Mouse (Mus musculus): ENCODE measurements at regions not wholly inside any gene's neighbourhood (a gene's known extent, or its start where the extent isn't known, plus 50 kb on each side); places are given as distances from the start of the nearest gene placed in this dataset.

DNA sequence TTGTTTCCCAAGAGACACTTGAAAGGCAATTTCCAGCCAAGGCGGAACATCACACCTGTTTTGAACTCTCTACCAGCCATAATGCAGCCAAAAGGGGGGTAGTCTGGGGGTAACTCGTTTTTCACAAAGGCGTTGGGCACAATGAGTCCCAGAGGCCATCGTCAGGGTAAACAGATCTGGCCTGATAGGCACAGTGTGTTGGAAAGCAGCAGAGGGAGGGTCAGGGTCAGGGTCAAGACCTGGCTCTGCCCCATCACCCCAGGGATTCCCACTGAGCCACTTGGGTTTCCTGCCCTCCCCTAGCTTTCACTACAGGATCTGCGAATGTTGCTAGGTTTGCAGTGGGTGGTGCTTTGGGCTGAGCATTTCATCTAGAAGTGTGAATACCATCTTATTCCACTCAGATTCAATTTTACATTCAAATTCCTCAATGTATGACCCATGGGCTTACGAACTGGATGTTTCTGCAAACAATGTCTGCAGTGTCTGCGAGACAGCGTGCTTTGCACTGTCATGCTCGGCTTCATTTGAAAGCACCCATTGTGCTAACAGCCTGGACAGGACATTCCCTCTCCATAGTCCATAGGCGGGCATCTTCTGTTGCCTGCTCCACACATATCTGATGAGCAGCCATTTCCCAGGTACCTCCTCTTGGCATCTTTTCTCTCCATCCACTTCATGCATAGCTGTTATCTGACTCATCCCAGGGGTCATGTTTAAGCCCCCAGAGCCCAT lies 181.9 kb upstream of the Cxcl12 start:
- no peak overlapping the region for H3K4me3 ChIP-seq
- DNase-seq (ENCODE audit: low spot score) = no peak
- H3K27ac ChIP-seq = no peak overlapping the region

DNA sequence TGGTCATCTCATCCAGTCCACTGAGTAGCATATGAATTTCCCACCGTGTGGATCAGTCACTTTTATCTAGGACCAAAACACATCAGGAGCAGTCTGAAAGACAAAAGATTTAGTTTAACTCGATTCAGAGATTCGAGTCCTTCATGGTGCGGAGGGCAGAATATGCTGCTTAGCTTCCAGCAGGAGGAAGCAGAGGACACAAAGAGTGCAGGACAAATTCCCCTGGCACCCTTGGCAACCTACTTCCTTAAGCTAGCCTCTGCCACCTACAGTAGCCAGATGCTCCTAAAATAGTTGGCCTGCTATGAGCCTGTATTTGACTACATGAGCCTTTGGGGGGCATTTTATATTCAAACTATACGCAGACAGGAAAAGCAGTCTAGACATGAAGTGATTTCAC lies 181.1 kb upstream of the Cxcl12 start:
- H3K9me3 ChIP-seq = no peaks in the 10 kb centered on the region
- no peaks in the 10 kb centered on the region for H3K36me3 ChIP-seq
- no peaks in the 10 kb centered on the region for H3K27me3 ChIP-seq (ENCODE audit: insufficient read depth, poor library complexity, severe bottlenecking)
- no peaks in the 10 kb centered on the region; the same call in 1 of the 2 replicates for H3K4me1 ChIP-seq
- DNase-seq (ENCODE audit: low spot score) = no peak
- WGBS = 77% methylated on average over 5 of the region's 5 CpGs
- H3K27ac ChIP-seq = no peak overlapping the region
- H3K4me3 ChIP-seq = no peak overlapping the region

More for the DNA sequence above, 181.9 kb upstream of the Cxcl12 start:
- no peaks in the 10 kb centered on the region; the same call in 1 of the 2 replicates for H3K4me1 ChIP-seq
- H3K27me3 ChIP-seq (ENCODE audit: insufficient read depth, poor library complexity, severe bottlenecking) = no peaks in the 10 kb centered on the region
- WGBS = 47% methylated on average over 10 of the region's 10 CpGs
- H3K9me3 ChIP-seq = no peaks in the 10 kb centered on the region
- no peaks in the 10 kb centered on the region for H3K36me3 ChIP-seq

DNA sequence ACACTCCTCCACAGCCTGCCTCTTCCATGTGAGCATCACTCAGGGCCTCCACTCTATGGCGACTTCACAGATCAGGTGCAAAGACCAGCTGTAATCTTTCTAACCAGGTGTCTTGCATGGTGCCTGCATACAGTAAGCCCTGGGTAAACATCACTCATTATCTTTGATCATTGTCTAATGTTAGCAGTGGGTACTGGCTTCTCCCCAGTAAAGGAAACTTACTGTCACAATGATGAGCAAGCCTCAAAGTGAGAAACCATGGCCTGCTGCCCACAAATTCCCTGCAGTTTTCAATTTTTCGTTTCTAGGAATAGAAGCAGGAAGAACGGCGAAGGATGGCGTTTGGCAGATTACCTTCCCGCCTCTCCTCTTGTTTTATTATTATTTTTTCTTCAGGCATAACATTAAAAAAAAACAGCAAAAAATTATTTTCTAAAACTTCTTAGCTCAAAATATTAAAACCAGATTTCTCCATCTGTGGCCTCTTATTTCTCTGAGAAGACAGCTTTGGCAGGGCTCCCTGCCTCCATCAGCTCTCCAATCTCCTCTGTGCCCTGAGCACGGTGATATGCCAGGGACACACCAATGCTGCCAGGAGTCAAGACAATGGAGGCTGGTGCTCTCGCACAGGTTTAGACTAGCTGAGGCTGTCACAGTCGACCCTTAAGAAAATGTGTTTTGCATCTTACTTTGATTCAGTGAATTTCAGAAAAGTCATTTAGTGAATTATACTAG lies 169.2 kb upstream of the Cxcl12 start:
- DNase-seq (ENCODE audit: low spot score) = no peak
- H3K36me3 ChIP-seq = no peaks in the 10 kb centered on the region
- 78% methylated on average over 9 of the region's 9 CpGs for WGBS
- H3K27ac ChIP-seq = no peak overlapping the region
- H3K27me3 ChIP-seq (ENCODE audit: insufficient read depth, poor library complexity, severe bottlenecking) = 0 out of 2 replicates have a peak, but pooled peaks cover 3% of the 10 kb centered on the region
- H3K4me1 ChIP-seq = peaks cover 7% of the 10 kb centered on the region; the same call in 1 of the 2 replicates
- no peaks in the 10 kb centered on the region for H3K9me3 ChIP-seq
- H3K4me3 ChIP-seq = no peak overlapping the region

DNA sequence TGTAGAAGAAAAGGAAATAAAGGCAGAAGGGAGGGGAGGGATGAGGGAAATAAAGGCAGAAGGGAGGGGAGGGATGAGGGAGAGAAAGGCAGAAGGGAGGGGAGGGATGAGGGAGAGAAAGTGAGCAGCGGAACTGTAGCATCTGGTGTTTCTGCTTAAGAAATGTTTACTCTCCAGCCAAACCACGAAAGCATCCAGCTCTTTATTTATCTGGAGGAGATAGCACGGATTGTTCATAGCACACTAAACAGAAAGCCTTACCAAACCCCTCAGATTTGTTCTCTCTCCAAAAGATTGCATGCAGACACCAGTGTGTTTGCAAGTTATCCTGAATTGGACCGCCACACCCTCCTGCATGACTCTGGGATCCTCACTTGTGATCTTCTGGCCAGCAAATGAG lies 168.4 kb upstream of the Cxcl12 start:
- WGBS = 57% methylated on average over 4 of the region's 4 CpGs
- Histone ChIP-seq H3K9me3 (no peaks in the 10 kb centered on the region), H3K4me3 (no peak overlapping the region), H3K36me3 (no peaks in the 10 kb centered on the region), H3K27ac (no peak overlapping the region), H3K4me1 (peaks cover under 1% of the 10 kb centered on the region; the same call in 1 of the 2 replicates), H3K27me3 (ENCODE audit: insufficient read depth, poor library complexity, severe bottlenecking) (0 out of 2 replicates have a peak, but pooled peaks cover 3% of the 10 kb centered on the region)
- DNase-seq (ENCODE audit: low spot score) = no peak

DNA sequence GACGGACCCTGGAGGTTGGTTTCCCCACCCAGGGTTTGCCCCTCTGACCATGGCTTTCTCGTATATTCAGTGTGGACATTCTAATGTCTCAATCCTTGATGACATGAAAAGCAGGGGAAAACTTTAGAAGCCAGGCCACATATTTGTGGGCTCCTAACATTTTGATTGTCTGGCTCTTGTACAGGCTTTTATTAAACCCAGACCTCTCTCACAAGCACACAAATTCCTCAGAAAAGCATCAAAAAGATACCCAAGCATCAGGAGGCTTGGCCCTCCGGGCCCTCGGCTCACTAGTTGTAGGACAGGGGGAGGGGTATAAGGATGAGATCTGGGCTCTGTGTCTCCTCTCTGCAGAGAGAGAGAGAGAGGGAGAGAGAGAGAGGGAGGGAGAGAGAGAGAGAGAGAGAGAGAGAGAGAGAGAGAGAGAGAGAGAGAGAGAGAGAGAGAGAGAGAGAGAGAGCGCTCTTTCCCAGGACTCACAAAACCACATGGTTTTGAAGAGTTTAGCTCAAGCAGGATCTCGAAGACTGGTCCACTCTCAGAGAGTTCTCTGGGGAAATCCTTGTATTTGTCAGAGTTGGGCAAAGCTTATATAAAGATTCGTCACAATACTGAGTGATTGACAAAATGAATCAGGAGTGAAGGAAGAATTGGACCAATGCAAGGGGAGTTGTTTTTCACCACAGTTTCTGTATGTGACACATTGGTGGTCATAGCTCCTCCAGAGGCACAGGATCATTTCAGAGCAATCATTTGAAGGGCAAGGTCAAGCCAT lies 167.2 kb upstream of the Cxcl12 start:
- Histone ChIP-seq H3K4me1 (no peaks in the 10 kb centered on the region), H3K27me3 (ENCODE audit: insufficient read depth, poor library complexity, severe bottlenecking) (0 out of 2 replicates have a peak, but pooled peaks cover 3% of the 10 kb centered on the region), H3K9me3 (no peaks in the 10 kb centered on the region), H3K4me3 (no peak overlapping the region), H3K36me3 (no peaks in the 10 kb centered on the region), H3K27ac (no peak overlapping the region)
- WGBS = 50% methylated on average over 7 of the region's 7 CpGs
- no peak for DNase-seq (ENCODE audit: low spot score)

DNA sequence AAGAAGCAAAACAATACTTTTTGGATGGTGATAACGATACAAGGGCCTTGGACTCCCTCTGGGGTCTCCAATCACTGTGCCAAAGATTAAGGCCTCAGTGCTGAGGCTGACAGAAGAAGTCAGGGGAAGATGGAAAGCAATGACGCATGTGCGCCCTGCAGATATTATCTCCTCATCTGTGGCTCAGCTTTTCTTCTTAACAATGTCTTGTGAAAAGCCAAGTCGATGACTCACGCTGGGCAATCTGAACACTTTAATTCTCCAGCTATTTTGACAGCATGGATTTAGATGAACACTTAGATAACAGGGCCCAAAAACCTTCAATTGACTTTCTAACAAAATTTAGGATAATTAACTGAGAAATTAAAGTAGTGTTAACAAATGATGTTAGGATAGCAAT lies 155.7 kb upstream of the Cxcl12 start:
- Histone ChIP-seq H3K27ac (no peak overlapping the region), H3K27me3 (ENCODE audit: insufficient read depth, poor library complexity, severe bottlenecking) (no peaks in the 10 kb centered on the region), H3K36me3 (no peaks in the 10 kb centered on the region), H3K9me3 (no peaks in the 10 kb centered on the region), H3K4me3 (no peak overlapping the region), H3K4me1 (no peaks in the 10 kb centered on the region)
- 84% methylated on average over 5 of the region's 5 CpGs for WGBS
- DNase-seq (ENCODE audit: low spot score) = no peak

DNA sequence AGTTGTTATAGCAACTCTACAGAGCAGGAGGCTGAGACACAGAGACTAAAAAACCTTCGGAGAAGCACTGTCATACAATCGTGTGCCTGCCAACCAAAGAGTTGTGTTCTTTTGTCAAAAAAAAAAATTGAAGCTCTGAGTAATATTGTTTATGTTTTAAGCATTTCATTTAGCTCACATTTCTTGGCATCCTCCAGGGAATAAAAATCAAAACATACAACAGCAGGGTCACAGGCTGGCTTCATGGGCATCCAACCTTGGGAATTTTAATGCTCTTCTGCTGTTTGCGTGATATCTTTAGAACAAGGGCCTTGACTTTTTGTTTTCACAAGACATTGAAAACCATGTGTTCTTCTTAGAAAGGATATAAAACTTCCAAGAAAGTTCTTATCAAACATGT lies 152.9 kb upstream of the Cxcl12 start:
- H3K4me1 ChIP-seq = no peaks in the 10 kb centered on the region
- no peak overlapping the region for H3K27ac ChIP-seq
- 92% methylated on average over 3 of the region's 3 CpGs for WGBS
- H3K27me3 ChIP-seq (ENCODE audit: insufficient read depth, poor library complexity, severe bottlenecking) = 0 out of 2 replicates have a peak, but pooled peaks cover 5% of the 10 kb centered on the region
- no peak overlapping the region for H3K4me3 ChIP-seq
- no peaks in the 10 kb centered on the region for H3K9me3 ChIP-seq
- no peak for DNase-seq (ENCODE audit: low spot score)
- no peaks in the 10 kb centered on the region for H3K36me3 ChIP-seq

DNA sequence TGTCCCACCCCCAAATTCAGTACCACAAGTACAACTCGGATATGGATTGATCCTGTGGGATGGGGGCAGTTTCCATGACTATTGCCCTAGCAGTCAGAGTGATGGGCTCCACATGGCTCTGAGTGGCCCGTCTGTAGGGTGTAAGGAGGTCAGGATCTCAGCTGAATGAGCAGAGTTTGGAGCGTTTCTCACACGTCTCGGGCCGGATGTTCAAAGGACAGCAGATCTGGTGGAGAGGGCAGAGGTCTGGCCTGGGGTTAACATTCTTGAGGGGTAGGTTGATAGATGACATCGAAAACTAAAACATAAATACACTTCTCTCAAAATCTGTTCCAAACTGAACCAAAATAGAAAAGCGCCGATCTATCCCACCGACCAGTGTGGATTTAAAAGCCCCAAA lies 146.5 kb upstream of the Cxcl12 start:
- Histone ChIP-seq H3K27me3 (ENCODE audit: insufficient read depth, poor library complexity, severe bottlenecking) (0 out of 2 replicates have a peak, but pooled peaks cover 11% of the 10 kb centered on the region), H3K4me1 (no peaks in the 10 kb centered on the region)

DNA sequence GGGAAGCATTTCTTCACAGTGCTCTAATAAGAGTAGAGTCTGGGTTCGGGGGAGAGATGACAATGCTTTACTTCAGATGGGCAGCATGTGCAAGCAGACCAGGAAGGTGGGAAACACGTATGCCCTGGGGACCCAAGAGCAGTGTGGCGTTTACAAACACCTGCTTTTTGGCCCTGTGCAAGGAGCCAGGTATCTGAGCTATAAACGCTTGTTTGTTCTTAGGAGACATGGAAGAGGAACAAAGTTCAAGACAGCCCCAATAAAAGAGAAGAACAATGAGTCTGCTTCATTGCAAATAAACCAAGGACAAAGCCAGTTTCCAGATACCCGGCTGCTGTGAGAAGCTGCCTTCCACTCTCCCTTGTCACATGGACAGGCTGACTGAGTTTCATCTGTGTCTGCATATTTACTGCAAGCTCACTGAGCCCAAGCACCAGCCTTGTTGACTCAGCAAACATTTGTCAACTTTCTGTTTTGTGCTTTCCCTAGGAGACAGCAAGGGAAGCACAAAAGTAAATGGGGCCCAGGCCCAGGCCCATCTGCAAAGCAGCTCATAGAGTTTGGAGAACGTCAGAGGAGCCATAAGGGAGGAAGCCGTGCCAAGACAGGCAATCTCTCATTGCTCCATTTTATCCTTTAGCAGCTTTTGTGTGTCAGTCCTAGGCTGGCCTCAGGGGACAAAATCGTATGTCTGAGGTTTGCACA lies 136.1 kb upstream of the Cxcl12 start:
- H3K9me3 ChIP-seq = no peaks in the 10 kb centered on the region
- H3K4me3 ChIP-seq = no peak overlapping the region
- WGBS = 69% methylated on average over 8 of the region's 8 CpGs
- H3K36me3 ChIP-seq = no peaks in the 10 kb centered on the region
- no peak for DNase-seq (ENCODE audit: low spot score)
- no peaks in the 10 kb centered on the region for H3K4me1 ChIP-seq
- no peaks in the 10 kb centered on the region for H3K27me3 ChIP-seq (ENCODE audit: insufficient read depth, poor library complexity, severe bottlenecking)
- no peak overlapping the region for H3K27ac ChIP-seq

More for the DNA sequence above, 146.5 kb upstream of the Cxcl12 start:
- DNase-seq (ENCODE audit: low spot score) = no peak
- 69% methylated on average over 10 of the region's 10 CpGs for WGBS
- Histone ChIP-seq H3K9me3 (no peaks in the 10 kb centered on the region), H3K4me3 (no peak overlapping the region), H3K27ac (no peak overlapping the region), H3K36me3 (no peaks in the 10 kb centered on the region)

DNA sequence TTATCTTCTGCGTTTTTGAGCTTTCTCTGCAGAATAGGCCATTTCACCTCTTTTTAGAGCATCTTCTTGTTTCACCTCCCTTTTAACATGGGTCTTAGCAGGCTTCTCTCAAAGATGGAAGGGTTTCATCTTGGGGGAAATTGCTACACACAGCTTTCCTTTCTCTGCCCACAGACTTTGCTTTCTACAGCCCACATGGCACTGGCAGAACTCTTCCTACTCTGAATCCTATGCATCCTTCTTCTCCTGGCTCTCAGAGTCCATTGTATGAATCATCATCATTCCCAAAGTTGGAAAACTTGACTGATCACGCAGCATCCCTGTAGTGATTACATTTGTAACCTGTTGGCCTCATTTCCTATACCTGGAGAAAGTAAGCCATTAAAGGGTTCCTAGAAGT lies 124.6 kb upstream of the Cxcl12 start:
- 73% methylated on average over 2 of the region's 2 CpGs for WGBS
- no peaks in the 10 kb centered on the region; the same call in 1 of the 2 replicates for H3K27me3 ChIP-seq (ENCODE audit: insufficient read depth, poor library complexity, severe bottlenecking)
- H3K4me3 ChIP-seq = no peak overlapping the region
- no peak for DNase-seq (ENCODE audit: low spot score)
- no peak overlapping the region for H3K27ac ChIP-seq
- H3K9me3 ChIP-seq = no peaks in the 10 kb centered on the region
- no peaks in the 10 kb centered on the region for H3K36me3 ChIP-seq
- H3K4me1 ChIP-seq = no peaks in the 10 kb centered on the region

DNA sequence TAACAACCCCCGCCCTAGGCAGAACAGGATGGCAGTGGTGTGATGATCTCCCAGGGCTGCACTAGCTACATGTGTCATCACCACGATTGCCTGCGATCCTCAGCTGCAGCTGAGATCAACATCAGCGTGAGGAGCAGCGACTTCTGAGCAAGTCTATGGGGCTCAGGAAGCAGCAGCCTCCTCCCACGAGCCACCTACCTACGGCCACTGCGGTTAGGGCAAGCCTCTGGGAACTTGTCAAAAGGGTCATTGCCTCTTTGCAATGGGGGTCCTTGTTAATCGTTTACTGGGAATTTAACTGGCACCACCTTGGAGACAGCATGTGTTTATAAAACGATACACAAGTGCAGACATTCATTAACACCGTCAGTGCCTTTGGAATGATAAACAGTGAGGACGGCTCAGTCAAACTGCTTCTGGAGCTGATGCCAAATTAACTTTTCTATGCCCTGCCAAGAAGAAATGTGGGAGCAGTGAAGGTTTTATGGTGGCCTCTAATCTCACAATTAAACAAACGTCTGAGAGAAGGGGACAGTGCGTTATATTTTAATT lies 118.8 kb upstream of the Cxcl12 start:
- H3K36me3 ChIP-seq = no peaks in the 10 kb centered on the region
- no peak for DNase-seq (ENCODE audit: low spot score)
- H3K27me3 ChIP-seq (ENCODE audit: insufficient read depth, poor library complexity, severe bottlenecking) = peaks cover 4% of the 10 kb centered on the region; the same call in 1 of the 2 replicates
- H3K4me3 ChIP-seq = no peak overlapping the region
- no peaks in the 10 kb centered on the region for H3K9me3 ChIP-seq
- H3K27ac ChIP-seq = no peak overlapping the region
- no peaks in the 10 kb centered on the region for H3K4me1 ChIP-seq
- 61% methylated on average over 14 of the region's 14 CpGs for WGBS

DNA sequence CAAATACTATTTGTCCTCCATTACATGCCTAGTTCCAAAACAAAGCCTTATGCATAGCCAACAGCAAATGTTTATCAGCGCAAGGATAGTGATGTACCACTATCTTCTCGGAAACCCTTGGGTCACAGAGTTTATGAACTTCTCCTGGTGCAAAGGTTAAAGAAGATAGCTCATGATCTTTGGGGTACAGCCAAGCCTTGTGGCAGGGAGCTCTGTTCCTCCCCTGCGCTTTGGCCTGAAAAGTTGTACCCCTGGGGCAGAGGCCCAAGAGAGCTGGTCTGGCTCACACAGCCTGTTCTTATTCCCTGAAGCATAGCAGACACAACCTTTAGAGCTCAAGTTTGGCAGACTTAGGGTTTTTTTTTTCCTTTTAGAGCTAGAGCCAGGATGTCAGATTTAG lies 107.6 kb upstream of the Cxcl12 start:
- Histone ChIP-seq H3K4me1 (no peaks in the 10 kb centered on the region), H3K4me3 (no peak overlapping the region), H3K36me3 (no peaks in the 10 kb centered on the region), H3K27ac (no peak overlapping the region), H3K27me3 (ENCODE audit: insufficient read depth, poor library complexity, severe bottlenecking) (peaks cover 24% of the 10 kb centered on the region; the same call in 1 of the 2 replicates), H3K9me3 (no peaks in the 10 kb centered on the region)
- no peak for DNase-seq (ENCODE audit: low spot score)
- 83% methylated on average over 3 of the region's 3 CpGs for whole genome bisulfite sequencing
